20 mouse cellular contexts compared by ENCODE assay signal in the genomic region with DNA sequence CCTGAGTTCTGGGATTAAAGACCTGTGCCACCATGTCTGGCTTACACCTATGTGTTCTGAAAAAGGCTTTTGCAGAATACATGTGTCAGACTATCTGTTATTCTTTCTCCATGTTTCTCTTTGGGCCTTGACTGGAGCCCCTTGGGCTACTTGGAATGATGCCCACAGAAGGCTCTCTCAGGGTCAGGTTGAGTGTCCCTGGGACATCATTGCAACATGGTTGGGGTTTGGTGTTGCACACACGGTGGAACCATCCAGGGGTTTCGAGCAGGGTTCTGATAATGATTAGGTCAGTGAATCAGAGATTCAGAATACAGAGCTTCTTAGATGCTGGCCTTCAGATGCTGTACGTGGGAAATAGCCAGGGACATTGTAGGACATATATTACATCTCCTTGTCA. TPM values are rescaled to one million over a fixed set of nuclear protein-coding genes. Genes with fewer than 3 reads are reported as not detected.
DNase-seq lines count a peak whose midpoint lies in the region; ATAC-seq and TF ChIP-seq lines count a peak whose summit lies in the region.
"Had no signal": no experiment of that assay in that cellular context is flagged by ENCODE, and none has a peak within 500 bp of the region (broad histone marks: within the 10 kb centered on the region; RNA-seq: fewer than 3 reads in every experiment).

No protein-coding gene starts in this region.

- peak overlapping the region; percentile 7; the same call in 1 of the 2 replicates for H3K27ac ChIP-seq in heart, embryonic 15.5 days
- peak overlapping the region; percentile 87 for H3K27ac ChIP-seq in spleen, adult 2 months (ENCODE audit: insufficient read depth, low read length)
- H3K27ac ChIP-seq in small intestine, adult 2 months (ENCODE audit: insufficient read depth, low read depth, low read length) = peak overlapping the region; percentile 19; the same call in 1 of the 2 replicates
- H3K27ac ChIP-seq: embryonic facial prominence, embryonic 12.5 days; forebrain, embryonic 15.5 days; heart, embryonic 10.5 days; hindbrain, embryonic 13.5 days; intestine, embryonic 15.5 days had no signal

- H3K4me1 ChIP-seq in heart, embryonic 15.5 days (replicated peaks) = no peaks in the 10 kb centered on the region
- peaks cover 28% of the 10 kb centered on the region; the same call in 1 of the 2 replicates for H3K4me1 ChIP-seq in spleen, adult 2 months (ENCODE audit: control insufficient read depth, insufficient read depth, insufficient read length)
- no peaks in the 10 kb centered on the region for H3K4me1 ChIP-seq in small intestine, adult 2 months (ENCODE audit: control insufficient read depth, insufficient read depth, insufficient read length, low read length)
- H3K4me1 ChIP-seq: embryonic facial prominence, embryonic 12.5 days; forebrain, embryonic 15.5 days; hindbrain, embryonic 13.5 days; intestine, embryonic 15.5 days had no signal

- no peak overlapping the region for H3K9ac ChIP-seq in heart, embryonic 15.5 days
- H3K9ac ChIP-seq: embryonic facial prominence, embryonic 12.5 days; forebrain, embryonic 15.5 days; hindbrain, embryonic 13.5 days; intestine, embryonic 15.5 days had no signal

- ATAC-seq in heart, embryonic 15.5 days (replicated peaks; ENCODE audit: insufficient number of reproducible peaks, insufficient read depth, low FRiP score, low read depth) = no peak
- ATAC-seq: CD4-positive, CD25-positive, alpha-beta regulatory T cell, adult 4 months; forebrain, embryonic 15.5 days; intestine, embryonic 15.5 days had no signal

- no peak overlapping the region for H3K4me2 ChIP-seq in heart, embryonic 15.5 days
- H3K4me2 ChIP-seq: embryonic facial prominence, embryonic 12.5 days; forebrain, embryonic 15.5 days; hindbrain, embryonic 13.5 days; intestine, embryonic 15.5 days had no signal

- WGBS in heart, embryonic 15.5 days = 83% methylated on average over 3 of the region's 3 CpGs
- WGBS in spleen, adult 2 months = 77% methylated on average over 3 of the region's 3 CpGs
- 84% methylated on average over 3 of the region's 3 CpGs for WGBS in small intestine, adult 2 months

- no peaks in the 10 kb centered on the region for H3K9me3 ChIP-seq in heart, embryonic 15.5 days (replicated peaks)
- H3K9me3 ChIP-seq: embryonic facial prominence, embryonic 12.5 days; forebrain, embryonic 15.5 days; G1E; heart, embryonic 10.5 days; hindbrain, embryonic 13.5 days; intestine, embryonic 15.5 days had no signal

- no peak overlapping the region for H3K4me3 ChIP-seq in heart, embryonic 15.5 days
- H3K4me3 ChIP-seq in spleen, adult 2 months (ENCODE audit: extremely low read depth, insufficient read depth, insufficient read length) = no peak overlapping the region
- no peak overlapping the region for H3K4me3 ChIP-seq in small intestine, adult 2 months (ENCODE audit: low read depth, low read length)
- H3K4me3 ChIP-seq: embryonic facial prominence, embryonic 12.5 days; forebrain, embryonic 15.5 days; heart, embryonic 10.5 days; hindbrain, embryonic 13.5 days; intestine, embryonic 15.5 days had no signal

- H3K36me3 ChIP-seq in heart, embryonic 15.5 days = no peaks in the 10 kb centered on the region
- H3K36me3 ChIP-seq in spleen, adult 2 months (ENCODE audit: control insufficient read depth, insufficient read depth, low read length) = no peaks in the 10 kb centered on the region
- no peaks in the 10 kb centered on the region for H3K36me3 ChIP-seq in small intestine, adult 2 months (ENCODE audit: control insufficient read depth, insufficient read depth, low read length)
- H3K36me3 ChIP-seq: embryonic facial prominence, embryonic 12.5 days; forebrain, embryonic 15.5 days; G1E; heart, embryonic 10.5 days; hindbrain, embryonic 13.5 days; intestine, embryonic 15.5 days had no signal

- no peaks in the 10 kb centered on the region for H3K27me3 ChIP-seq in heart, embryonic 15.5 days
- H3K27me3 ChIP-seq in spleen, adult 2 months (ENCODE audit: control insufficient read depth, insufficient read depth, low read length) = no peaks in the 10 kb centered on the region
- no peaks in the 10 kb centered on the region for H3K27me3 ChIP-seq in small intestine, adult 2 months (ENCODE audit: control insufficient read depth, insufficient read depth, low read length)
- H3K27me3 ChIP-seq: embryonic facial prominence, embryonic 12.5 days; forebrain, embryonic 15.5 days; intestine, embryonic 15.5 days had no signal

- no peak for TF ChIP-seq POLR2A in spleen, adult 2 months (IDR thresholded peaks at IDR 0.05; ENCODE audit: low read depth, low read length)
- TF ChIP-seq POLR2A in small intestine, adult 2 months (IDR thresholded peaks at IDR 0.05; ENCODE audit: low read depth, low read length) = no peak

- DNase-seq in heart, adult 9 months (ENCODE audit: low spot score in 2 of 2) = no peak
- no peak for DNase-seq in spleen, adult 2 months (ENCODE audit: low read depth in 1 of 2, low spot score in 2 of 2)
- no peak for DNase-seq in spleen, postnatal 10 days (ENCODE audit: low spot score in 2 of 2)
- DNase-seq in thymus, postnatal 4 days = peak; percentile 45
- DNase-seq in thymus, postnatal 14 days = no peak
- DNase-seq in embryo, embryonic 10 days (ENCODE audit: low spot score) = no peak
- DNase-seq: cerebellum, adult 2 months; gastrocnemius, postnatal 36 days; heart, adult 11 months had no signal

- TF ChIP-seq CTCF in spleen, adult 2 months (IDR thresholded peaks at IDR 0.05; ENCODE audit: extremely low read depth, insufficient read depth, insufficient read length, insufficient replicate concordance) = no peak
- no peak for TF ChIP-seq CTCF in small intestine, adult 2 months (IDR thresholded peaks at IDR 0.05; ENCODE audit: extremely low read depth, insufficient read length, insufficient replicate concordance, low read depth, low read length)

RNA-seq across cellular contexts. Expression of a gene that starts 4.7 kb away (rescaled TPM):
- 1.1 and 5.0 TPM in 2 replicates for polyA plus RNA-seq in heart, embryonic 15.5 days (2015; fragmentation: Nextera tagmentation; extraction: Ambion mirVana)
- not detected in 2 replicates for polyA plus RNA-seq in spleen, adult 2 months (2012; rRNA removed)
- polyA plus RNA-seq in small intestine, adult 2 months (2012; rRNA removed) = not detected in 2 replicates
- polyA plus RNA-seq: CD4-positive, CD25-positive, alpha-beta regulatory T cell, adult 4 months; forebrain, embryonic 11.5 days; forebrain, embryonic 15.5 days; G1E; heart, embryonic 10.5 days; heart, embryonic 14.5 days; hindbrain, embryonic 13.5 days had no signal

RNA-seq across cellular contexts. Expression of a gene that starts 11.7 kb away (rescaled TPM):
- 5.7 and 7.4 TPM in 2 replicates for polyA plus RNA-seq in heart, embryonic 15.5 days (2015; fragmentation: Nextera tagmentation; extraction: Ambion mirVana)
- 3.9 and 6.9 TPM in 2 replicates for polyA plus RNA-seq in spleen, adult 2 months (2012; rRNA removed)
- 2.1 and 3.2 TPM in 2 replicates for polyA plus RNA-seq in small intestine, adult 2 months (2012; rRNA removed)

Comparison
In these comparisons a context has a peak if more than half of its experiments do, and no peak if none do; other contexts are left out.
1. H3K27ac ChIP-seq: peak in every context shown above with its lines; median percentile 87 in spleen, adult 2 months; 19 in small intestine, adult 2 months; 7 in heart, embryonic 15.5 days.